Mouse (Mus musculus) heart, embryonic 16.5 days (tissue): ENCODE data around the gene Vmn1r195. TPM values are rescaled to one million over a fixed set of nuclear protein-coding genes. Genes with fewer than 3 reads are reported as not detected.

Experiments used
- ATAC-seq: fragments of 200-750 bp; cut with Nextera tagmentation; replicated peaks from 2 replicates; pipeline ENCODE4 v1.8.0; 2017; ENCODE audit warnings: moderate number of reproducible peaks; ENCODE audit not compliant: insufficient read depth, low FRiP score; ENCODE audit errors: extremely low read depth
- H3K27ac ChIP-seq: fragments of 300-500 bp; sonication (generic); 2 replicates; pipeline ENCODE4 v1.5.1; 2014; ENCODE audit warnings: mild to moderate bottlenecking, low read length, control low read depth, moderate library complexity
- H3K27me3 ChIP-seq: fragments of 300-500 bp; sonication (generic); 2 replicates; pipeline ENCODE4 v1.6.1; 2014; ENCODE audit warnings: low read length, mixed read lengths; ENCODE audit not compliant: control insufficient read depth, insufficient read depth
- H3K36me3 ChIP-seq: fragments of 300-500 bp; sonication (generic); 2 replicates; pipeline ENCODE4 v1.6.1; 2014; ENCODE audit not compliant: control insufficient read depth, insufficient read depth
- H3K4me1 ChIP-seq: fragments of 300-500 bp; sonication (generic); 2 replicates; pipeline ENCODE4 v1.6.1; 2014; ENCODE audit warnings: low read length, mixed read lengths; ENCODE audit not compliant: control insufficient read depth, insufficient read depth
- H3K4me2 ChIP-seq: fragments of 300-500 bp; sonication (generic); 2 replicates; pipeline ENCODE4 v1.6.1; 2014; ENCODE audit warnings: low read depth, mild to moderate bottlenecking, control low read depth, low read length
- H3K4me3 ChIP-seq: fragments of 300-500 bp; sonication (generic); 2 replicates; pipeline ENCODE4 v1.5.1; 2014; ENCODE audit warnings: mild to moderate bottlenecking, control low read depth, low read length
- H3K9ac ChIP-seq: fragments of 300-500 bp; sonication (generic); 2 replicates; pipeline ENCODE4 v1.6.1; 2014; ENCODE audit warnings: low read length, control low read depth
- H3K9me3 ChIP-seq: fragments of 300-500 bp; sonication (generic); replicated peaks from 2 replicates; pipeline ENCODE4 v1.6.1; 2016; ENCODE audit warnings: low read length; ENCODE audit not compliant: control insufficient read depth
- polyA plus RNA-seq: library from polyadenylated mRNA; unstranded; fragments of >200 nt; fragmentation: Nextera tagmentation; extraction: Ambion mirVana; gene quantifications from 2 replicates; pipeline ENCODE4 v1.2.1, GENCODE M21; 2015

Gene Vmn1r195
- polyA plus RNA-seq, 1 experiment from 2014 or later: not detected

DNA sequence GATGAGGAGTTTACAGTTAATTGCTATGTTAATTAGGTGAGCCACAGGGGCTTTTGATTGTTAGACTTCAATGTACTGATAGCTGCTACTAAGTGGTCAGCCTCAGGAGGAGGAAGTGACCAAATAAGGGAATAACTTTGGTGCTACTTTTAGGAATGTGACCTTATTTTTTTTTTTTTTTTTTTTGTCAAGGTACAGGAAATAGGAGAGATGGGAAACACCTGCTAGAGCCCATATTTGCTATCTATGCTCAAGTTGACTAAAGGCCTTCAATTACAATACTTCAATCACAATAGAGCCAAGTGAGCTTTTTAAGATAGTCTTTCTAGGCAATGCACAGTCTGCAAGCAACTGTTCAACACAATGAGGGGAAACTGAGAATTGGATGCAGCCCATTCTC, 49.8 kb downstream of the Vmn1r195 start:
- Histone ChIP-seq H3K9ac (no peak overlapping the region), H3K9me3 (no peaks in the 10 kb centered on the region), H3K27me3 (no peaks in the 10 kb centered on the region), H3K4me1 (no peaks in the 10 kb centered on the region), H3K36me3 (no peaks in the 10 kb centered on the region), H3K27ac (no peak overlapping the region), H3K4me2 (no peak overlapping the region), H3K4me3 (no peak overlapping the region)
- no peak for ATAC-seq

DNA sequence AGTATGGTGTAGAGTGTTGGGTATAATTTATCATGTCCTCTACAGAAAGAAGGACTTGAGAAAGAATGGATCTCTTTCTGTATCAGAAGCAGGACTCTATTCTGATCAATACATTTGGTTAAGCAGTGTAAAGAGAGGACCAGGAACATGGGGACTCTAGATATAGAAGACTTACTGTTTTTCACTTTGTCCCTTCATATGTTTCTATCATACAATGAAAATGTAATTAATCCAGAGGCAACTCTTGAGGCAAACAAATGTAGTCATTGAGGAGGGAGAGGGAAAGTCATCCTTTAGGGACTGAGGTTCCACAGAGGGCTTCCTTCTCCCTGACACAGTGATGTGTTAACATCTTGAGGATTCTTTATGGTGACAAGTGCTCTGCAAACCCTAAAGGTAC, 54.0 kb downstream of the Vmn1r195 start, which contains the start of gene Vmn1r197:
Gene Vmn1r197, plus strand, starts transcription at position 301 of the 400 bp plus-strand sequence.
- Histone ChIP-seq H3K4me3 (no peak within 1 kb of the TSS), H3K9ac (no peak within 1 kb of the TSS), H3K27ac (no peak within 1 kb of the TSS), H3K4me2 (no peak within 1 kb of the TSS), H3K9me3 (no peaks in the 10 kb centered on the region), H3K27me3 (no peaks in the 10 kb centered on the region), H3K36me3 (no peaks in the 10 kb centered on the region), H3K4me1 (no peaks in the 10 kb centered on the region)
- ATAC-seq: no peak

Other genes with a start within 250 kb of the Vmn1r195 start
- 5.3 and 7.9 TPM in 2 replicates for gene Hist1h2ah, start 235.0 kb upstream of the Vmn1r195 start, polyA plus RNA-seq
- gene Hist1h2bk, start 234.7 kb upstream of the Vmn1r195 start, polyA plus RNA-seq: 1.6 and 3.1 TPM in 2 replicates
- gene Hist1h4i, start 229.2 kb upstream of the Vmn1r195 start, polyA plus RNA-seq: 9.0 and 10.6 TPM in 2 replicates
- 13.3 and 22.0 TPM in 2 replicates for gene Hist1h2ag, start 227.6 kb upstream of the Vmn1r195 start, polyA plus RNA-seq
- 5.5 and 9.9 TPM in 2 replicates for gene Hist1h2bj, start 227.3 kb upstream of the Vmn1r195 start, polyA plus RNA-seq
- gene Vmn1r188, start 186.1 kb upstream of the Vmn1r195 start, polyA plus RNA-seq: not detected in 2 replicates
- not detected in 2 replicates for gene Vmn1r189, start 164.7 kb upstream of the Vmn1r195 start, polyA plus RNA-seq
- not detected in 2 replicates for gene Vmn1r191, start 86.6 kb upstream of the Vmn1r195 start, polyA plus RNA-seq
- gene Vmn1r192, start 79.4 kb upstream of the Vmn1r195 start, polyA plus RNA-seq: not detected in 2 replicates
- not detected in 2 replicates for gene Vmn1r193, start 47.4 kb upstream of the Vmn1r195 start, polyA plus RNA-seq
- gene Vmn1r194, start 26.3 kb upstream of the Vmn1r195 start, polyA plus RNA-seq: not detected in 2 replicates
- gene Vmn1r196, start 19.4 kb downstream of the Vmn1r195 start, polyA plus RNA-seq: not detected in 2 replicates
- not detected in 2 replicates for gene Vmn1r197, start 54.1 kb downstream of the Vmn1r195 start, polyA plus RNA-seq
- gene Vmn1r198, start 79.8 kb downstream of the Vmn1r195 start, polyA plus RNA-seq: not detected in 2 replicates
- not detected in 2 replicates for gene Vmn1r199, start 109.3 kb downstream of the Vmn1r195 start, polyA plus RNA-seq
- not detected in 2 replicates for gene Vmn1r200, start 119.9 kb downstream of the Vmn1r195 start, polyA plus RNA-seq
- not detected in 2 replicates for gene Vmn1r201, start 201.4 kb downstream of the Vmn1r195 start, polyA plus RNA-seq
- not detected in 2 replicates for gene Vmn1r202, start 234.9 kb downstream of the Vmn1r195 start, polyA plus RNA-seq
- gene Vmn1r203, start 247.6 kb downstream of the Vmn1r195 start, polyA plus RNA-seq: not detected in 2 replicates